Mouse (Mus musculus): ENCODE data around the gene Zfp747.
A peak's percentile ranks its signal among the peaks of the same experiment; 100 is the strongest.
"Not testable (repeated sequence)": the region's sequence is repeated elsewhere in the genome, so short reads cannot be mapped to it uniquely, and the experiment has no call there.

Gene Zfp747

DNA sequence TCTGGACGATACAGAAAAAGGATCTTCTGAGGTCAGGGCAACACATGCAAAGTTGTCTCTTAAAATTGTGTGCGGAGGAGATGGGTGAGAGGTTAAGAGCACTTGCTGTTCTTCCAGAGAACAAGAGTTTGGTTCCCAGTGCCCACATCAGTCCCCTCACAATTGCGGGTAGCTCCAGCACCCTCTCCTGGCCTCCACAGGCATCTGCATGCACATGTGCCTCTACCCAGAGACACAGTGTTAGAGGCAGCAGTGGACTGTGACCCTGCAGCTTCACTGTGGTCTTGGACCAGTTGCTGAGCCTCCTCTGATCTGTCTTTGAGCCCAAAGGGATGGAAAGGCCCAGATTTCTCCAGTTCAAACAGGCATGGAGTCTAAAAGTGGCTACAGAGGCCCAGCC, 4.0 kb downstream of the Zfp747 start:
- DNase-seq (ENCODE audit: low read depth, low spot score): not testable (repeated sequence)

DNA sequence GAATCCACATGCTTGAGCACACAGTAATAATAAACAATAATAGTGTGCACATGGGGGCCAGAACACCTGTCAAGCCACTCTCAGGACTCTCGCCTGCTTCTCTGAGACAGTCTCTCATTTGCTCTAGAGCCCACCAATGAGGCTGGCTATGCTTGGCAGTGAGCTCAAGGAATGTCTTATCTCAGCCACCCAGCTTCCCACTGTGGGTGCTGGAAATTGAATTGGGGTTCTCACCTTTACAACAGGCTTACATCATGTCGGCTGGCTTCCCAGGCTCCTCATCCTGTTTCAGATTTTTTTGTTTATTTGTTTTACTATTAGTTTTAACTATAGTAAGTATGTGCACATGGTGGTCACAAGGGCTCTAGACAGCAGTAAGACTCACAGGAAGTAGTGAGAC, 4.6 kb downstream of the Zfp747 start:
- DNase-seq (ENCODE audit: low read depth, low spot score): no peak

DNA sequence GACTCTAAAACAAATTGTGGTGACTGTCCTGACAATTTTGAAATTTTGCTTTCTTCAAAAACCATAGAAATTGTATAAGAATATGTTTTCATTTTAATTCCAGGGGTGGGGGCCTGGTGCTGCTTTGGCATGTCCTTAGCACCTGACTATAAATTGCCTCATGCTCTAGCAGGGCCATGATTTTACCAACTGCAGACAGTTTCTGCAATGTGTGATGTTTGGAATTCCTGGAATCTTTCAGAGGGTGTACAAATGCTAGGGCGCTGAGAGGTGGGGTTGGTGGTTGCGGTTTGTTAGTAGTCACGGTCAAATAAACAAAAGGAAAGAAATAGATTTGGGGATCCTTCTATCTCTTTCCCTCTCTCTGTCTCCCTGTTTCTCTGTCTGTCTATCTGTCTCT, 9.6 kb downstream of the Zfp747 start:
- DNase-seq (ENCODE audit: low read depth, low spot score): no peak

DNA sequence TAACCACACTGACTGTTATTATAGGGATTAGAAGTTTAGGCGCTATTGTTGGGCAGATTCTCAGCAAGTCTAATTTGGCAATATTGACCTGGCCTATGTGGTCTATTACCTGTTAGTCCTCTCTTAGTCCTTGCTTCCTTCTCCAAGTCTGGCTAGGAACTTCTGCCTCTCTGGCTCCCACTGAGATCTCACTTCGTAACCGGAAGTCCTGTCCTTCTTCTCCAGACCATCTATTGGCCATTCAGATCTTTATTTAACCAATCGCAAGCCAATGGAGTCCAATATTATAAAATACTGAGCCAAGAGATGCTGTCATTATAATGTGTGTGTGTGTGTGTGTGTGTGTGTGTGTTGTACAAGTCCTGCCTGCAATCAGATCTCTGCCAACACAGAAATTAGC, 11.7 kb downstream of the Zfp747 start:
- DNase-seq (ENCODE audit: low read depth, low spot score): peak; percentile 83

DNA sequence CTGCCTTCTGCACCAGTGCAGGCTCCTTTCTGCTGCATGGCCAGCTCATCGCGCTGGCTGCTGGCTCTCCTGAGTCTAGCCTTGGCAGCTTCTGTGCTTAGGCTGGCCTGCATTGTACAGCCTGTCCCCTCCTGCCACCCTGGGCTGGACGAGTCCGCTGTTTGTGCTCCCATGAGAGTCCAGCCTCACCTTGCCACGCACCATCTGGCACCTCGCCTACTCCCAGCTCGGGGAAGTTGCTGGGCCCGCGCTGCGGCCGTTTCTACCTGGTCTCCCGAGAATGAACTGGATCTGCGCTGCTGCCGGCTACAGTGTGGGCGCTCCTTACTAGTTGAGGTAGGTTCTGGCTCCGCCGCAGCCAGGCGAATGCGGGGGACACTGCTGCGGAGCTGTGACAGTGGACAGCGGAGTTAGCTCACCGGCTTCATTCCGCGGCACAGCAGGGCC, 12.4 kb downstream of the Zfp747 start:
- DNase-seq (ENCODE audit: low read depth, low spot score): peak; percentile 86

DNA sequence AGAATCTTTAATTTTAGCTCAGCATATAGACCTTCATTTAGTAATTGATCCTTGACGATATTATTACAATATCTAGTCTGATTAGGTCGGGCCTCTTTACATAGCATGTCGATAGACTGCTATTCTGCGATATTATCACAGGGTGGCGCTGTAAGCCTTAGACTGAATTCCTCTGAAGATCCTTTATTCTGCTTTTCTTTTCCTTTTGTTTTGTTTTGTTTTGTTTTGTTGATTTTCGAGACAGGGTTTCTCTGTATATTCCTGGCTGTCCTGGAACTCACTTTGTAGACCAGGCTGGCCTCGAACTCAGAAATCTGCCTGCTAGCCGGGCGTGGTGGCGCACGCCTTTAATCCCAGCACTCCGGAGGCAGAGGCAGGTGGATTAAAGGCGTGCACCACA, 13.4 kb downstream of the Zfp747 start:
- peak; percentile 86 for DNase-seq (ENCODE audit: low read depth, low spot score)

DNA sequence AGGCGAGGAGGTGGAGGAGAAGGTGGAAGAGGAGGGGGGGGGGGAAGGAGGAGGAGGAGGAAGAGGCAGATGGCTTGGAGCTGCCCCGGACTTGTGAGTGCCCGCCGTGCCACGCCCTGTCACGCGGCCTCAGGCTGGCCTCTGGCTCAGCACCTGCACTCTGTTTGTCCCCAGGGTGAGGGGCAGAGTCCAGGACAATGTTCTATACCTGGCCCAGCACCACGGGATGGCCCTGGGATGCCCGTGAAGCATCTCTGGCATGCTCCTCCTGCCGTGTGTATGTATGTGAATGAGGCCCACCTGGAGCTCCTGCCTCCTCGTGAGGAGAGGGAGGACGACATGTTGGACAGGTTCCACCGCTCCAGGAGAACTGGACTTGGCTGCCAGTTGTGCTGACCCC, 14.4 kb downstream of the Zfp747 start:
- no peak for DNase-seq (ENCODE audit: low read depth, low spot score)

DNA sequence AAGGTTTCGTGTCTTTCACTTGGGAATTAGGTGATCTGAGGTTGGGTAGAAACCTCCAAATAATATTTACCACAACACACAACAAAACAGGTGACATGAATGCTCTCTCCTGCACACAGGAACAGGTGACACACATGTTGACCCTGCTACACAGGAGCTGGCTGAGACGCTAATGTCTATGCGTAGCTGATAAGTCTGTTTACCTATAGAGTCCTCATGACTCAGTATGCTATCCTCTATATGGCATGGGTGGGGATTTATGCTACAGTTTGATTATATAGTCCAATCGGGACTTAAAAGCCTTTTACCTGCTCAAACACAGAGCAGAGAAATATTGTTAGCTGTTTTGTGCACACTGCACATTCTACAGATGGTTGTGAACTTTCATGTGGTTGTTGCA, 15.6 kb downstream of the Zfp747 start:
- no peak for DNase-seq (ENCODE audit: low read depth, low spot score)

DNA sequence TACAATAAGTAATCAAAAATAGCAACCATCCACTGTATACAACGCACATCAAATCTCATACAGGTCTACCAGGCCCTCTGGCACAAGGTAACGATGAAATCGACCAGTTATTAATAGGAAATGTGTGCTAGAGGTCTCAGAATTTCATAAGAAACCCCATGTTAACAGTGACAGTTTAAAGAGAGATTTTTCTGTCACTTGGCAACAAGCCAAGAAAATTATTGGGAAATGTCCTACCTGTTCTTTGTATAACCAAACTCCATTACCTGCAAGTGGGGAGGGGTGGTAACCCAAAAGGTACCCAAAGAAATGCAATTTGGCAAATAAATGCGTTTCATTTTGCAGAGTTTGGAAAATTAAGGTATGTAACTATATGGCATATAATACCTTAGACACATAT, 17.4 kb downstream of the Zfp747 start:
- DNase-seq (ENCODE audit: low read depth, low spot score): no peak

DNA sequence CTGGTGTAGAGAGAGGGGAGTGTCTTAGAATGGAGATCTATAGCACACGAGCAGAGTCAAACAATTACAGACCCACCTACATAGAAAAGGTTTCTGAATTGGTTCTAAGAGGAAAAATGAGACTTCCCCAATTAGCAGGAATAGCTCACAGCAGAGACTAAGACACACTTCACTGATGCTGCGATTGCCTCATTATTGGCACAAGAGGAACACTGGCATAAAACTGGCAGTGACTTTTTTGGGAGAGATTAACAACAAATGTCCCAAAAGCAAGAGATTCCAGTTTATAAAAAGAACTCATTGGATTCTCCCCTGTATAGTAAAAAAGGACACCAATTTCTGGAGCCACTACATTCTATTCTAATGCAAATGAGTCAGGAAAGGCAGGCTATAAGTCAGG, 18.0 kb downstream of the Zfp747 start:
- DNase-seq (ENCODE audit: low read depth, low spot score): no peak

DNA sequence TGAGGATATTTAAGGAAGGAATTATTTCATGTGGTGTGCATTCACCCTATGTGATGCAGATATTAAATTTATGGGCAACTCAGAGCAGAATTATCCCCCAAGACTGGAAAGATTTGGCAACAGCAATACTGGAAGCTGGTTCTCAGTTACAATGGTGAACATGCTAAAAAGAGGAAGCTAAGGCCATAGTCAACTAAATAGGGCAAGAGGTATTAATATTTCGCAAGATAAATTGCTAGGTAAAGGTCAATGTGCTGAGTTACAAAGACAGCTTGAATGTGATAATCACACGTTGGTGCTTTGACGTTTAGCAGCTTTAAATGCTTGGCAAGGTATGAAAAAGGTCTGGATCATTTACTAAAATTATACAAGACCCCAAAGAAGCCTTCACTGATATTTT, 20.1 kb downstream of the Zfp747 start:
- no peak for DNase-seq (ENCODE audit: low read depth, low spot score)

DNA sequence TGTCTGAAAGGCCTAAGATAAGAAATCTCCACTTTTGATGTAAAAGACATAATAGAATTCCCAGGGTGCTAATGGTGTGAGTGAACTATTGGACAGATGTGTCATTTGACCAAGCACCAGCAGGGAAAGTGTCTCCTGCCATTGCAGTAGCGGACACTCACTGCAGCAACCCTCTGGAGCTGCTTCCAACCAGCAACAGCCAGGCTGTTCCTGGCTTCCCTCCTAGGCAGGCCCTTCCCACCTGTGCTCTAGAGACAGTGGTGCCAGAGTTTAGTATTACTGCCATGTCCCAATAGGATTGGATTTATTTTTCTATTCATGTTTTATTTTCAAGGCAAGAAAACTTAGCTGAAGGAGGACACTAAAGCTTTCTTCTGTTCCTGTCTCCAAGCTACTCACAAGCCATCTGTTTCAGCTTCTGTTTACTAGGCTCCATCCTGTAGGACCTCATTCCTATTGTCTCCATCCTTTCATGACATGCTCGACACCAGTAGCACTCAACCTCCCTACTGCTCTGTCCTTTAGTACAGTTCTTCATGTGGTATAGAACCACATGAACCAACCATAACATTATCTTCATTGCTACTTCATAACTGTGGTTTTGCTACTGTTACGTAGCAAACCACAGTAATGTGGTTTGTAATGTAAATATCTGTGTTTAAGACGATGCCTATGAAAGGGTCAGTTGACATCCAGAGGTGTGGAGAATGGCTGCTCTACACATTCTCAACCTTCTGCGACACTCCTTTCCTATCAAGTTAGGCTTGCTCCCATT, 24.4 kb downstream of the Zfp747 start:
- no peak for DNase-seq (ENCODE audit: low read depth, low spot score)

DNA sequence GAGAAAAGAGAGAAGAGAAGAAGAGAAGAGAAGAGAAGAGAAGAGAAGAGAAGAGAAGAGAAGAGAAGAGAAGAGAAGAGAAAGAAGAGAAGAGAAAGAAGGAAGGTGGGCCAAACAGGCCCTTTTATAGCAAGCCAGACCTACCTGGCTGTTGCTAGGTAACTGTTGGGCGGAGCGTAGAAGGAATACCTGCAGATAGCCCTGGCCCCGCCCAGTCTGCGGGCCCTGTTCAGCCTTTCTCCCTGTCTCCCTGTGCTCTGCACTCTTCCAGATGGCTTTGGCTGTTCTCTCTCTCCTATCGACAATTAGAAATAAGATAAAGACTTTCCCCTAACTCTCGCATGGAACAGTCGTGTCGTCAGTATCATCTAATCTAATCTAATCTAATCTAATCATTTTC, 29.2 kb downstream of the Zfp747 start:
- no peak for DNase-seq (ENCODE audit: low read depth, low spot score)

DNA sequence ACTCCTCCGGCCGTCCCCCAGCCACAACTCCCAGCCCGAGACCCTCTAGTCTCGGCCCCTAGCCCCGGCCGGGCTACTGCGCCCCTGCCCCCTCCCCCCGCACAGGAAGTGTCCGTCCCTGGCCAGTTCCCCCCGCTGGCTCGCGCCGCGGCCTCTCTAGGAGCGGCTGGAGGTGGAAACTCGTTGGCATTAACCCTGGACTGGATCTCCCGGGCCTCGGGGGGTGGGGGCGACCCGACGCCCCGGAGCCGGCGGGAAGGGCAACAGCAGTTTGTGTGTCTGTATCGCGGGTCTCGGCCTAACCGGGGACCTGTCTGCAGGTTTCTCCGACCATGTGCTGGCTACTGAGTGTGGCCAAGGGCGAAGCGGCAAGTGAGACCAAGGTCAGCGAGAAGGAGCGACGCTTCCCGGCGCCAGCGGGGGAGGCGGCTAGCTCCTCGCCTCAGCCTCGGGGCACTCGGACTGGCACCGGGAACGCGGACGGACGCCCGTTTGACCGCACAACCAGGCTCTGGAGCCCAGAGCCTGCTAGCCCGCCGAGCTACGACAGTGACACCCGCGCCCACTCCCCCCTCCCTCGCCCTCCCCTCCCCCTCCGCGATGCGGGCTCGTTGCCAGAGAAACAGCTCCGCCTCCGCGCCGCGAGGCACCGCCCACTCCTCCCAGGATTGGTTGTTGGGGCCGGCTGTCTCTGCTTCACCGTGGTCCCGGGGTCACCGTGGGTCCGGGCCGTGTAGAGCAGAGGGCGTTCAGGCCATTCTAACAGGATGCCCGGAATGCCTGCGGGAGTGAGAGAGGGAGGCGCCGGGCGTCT, 30.1 kb downstream of the Zfp747 start, which contains the start of gene Zfp768:
Gene Zfp768 (minus strand): TSS at position 78 of the 814 bp plus-strand sequence.
- peak; percentile 95 for DNase-seq (ENCODE audit: low read depth, low spot score)

DNA sequence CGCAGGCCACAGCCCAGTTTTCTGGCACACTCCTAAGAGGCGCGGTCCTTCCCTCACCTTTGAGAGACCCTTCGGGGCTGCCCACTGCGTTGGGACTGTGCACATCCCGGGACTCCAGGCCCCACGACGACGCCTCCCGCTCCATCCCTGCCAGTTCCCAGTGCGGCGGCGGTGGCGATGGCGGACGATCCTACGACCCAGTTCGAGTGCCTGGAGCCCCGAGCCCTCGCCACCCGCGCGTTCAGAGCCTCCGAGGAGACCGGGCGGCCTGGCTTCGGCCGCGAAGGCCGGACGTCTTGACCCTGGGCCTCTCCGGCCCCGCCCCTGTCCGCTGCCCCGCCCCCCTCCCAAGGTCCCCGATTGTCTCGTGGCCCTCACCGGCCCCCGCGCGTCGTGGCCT, 30.8 kb downstream of the Zfp747 start:
- no peak for DNase-seq (ENCODE audit: low read depth, low spot score)

DNA sequence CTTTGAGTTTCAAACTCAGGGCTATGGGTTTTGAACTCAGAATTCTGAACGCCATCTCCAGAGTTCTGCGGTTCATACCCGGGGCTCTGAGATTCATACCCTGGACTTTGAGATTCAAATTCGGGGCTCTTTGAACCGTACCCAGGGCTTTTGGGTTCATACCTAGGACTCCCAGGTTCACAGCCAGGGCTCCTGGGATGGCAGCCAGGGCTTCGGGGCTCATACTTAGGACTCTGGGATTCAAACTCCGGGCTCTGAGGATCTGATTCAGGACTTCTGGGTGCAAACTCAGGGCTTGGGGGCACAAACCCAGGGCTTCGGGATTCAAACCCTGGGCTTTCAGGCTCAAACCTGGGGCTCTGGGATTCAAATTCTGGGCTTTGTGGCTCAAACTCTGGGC, 31.5 kb downstream of the Zfp747 start:
- DNase-seq (ENCODE audit: low read depth, low spot score): no peak

DNA sequence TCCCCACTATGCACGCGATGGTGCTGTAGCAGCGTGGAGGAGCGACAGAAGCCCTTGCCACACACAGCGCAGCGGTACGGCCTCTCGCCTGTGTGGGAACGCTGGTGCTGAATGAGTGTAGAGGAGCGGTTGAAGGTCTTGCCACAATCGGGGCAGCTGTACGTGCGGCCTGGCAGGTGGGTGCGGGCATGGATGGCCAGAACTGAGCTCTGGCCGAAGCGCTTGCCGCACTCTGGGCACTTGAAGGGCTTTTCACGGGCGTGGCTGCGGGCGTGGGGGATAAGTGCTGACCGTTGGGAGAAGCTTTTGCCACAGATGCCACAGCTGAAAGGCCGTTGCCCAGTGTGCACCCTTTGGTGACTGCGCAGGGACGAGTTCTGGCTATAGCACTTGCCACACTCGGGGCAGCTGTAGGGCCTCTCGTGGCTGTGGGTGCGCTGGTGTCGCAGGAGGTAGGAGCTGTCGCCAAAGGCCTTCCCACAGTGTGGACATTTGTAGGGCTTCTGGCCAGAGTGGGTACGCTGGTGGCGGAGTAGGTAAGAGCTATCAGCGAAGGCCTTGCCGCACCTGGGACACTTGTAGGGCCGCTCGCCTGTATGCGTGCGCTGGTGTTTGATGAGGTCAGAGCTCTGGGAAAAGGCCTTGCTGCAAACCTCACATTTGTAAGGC, 32.4 kb downstream of the Zfp747 start:
- no peak for DNase-seq (ENCODE audit: low read depth, low spot score)

DNA sequence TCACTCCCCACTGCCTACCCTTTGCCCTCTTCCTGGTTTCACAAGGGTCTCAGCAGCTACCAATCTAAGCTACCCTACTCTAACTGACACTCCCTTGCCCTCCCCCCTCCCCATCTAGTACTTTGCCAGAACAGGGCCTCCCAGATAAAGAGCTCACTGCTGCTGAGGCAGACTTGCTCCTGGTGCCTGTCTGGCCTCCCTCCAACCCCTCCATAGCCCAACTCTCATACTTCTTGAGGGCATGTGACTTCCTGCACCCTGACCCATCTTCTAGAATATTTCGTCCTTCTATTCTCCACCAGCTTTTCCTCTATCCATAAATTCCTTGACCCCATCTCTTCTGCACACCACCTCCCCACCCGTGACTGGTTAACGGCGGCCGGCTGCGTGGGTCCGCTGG, 33.0 kb downstream of the Zfp747 start:
- DNase-seq (ENCODE audit: low read depth, low spot score): no peak

DNA sequence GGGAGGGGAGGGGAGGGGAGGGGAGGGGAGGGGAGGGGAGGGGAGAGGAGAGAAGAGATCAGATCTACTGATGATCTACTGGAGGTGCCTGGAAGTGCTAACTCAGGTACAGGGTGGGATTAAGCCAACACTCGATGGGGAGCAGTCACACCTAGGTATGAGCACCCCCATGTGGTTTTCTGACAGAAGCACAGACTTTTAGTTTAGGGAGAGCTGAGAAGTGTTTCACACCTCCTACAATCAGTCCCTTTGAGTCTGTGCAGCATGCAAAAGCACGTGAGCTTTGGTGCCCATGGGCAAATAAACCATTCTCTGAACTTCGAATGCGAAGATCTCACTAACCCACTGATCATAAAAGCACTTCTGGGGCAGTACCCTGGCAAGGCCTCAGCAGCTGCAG, 33.5 kb downstream of the Zfp747 start:
- peak; percentile 69 for DNase-seq (ENCODE audit: low read depth, low spot score)

DNA sequence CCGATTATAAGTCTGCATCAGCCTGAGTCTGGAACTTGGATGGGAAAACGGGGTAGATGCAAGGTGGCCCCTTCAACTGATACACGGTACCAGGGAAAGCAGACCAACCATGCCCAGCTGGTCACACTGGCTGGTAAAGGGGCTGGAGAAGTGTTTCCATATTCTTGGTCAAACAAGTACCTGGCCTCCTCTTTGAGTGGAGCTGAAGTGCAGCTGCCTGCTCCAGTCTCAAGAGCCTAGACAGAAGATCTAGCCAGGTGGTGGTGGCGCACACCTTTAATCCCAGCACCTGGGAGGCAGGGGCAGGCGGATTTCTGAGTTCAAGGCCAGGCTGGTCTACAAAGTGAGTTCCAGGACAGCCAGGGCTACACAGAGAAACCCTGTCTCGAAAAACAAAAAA, 34.0 kb downstream of the Zfp747 start:
- not testable (repeated sequence) for DNase-seq (ENCODE audit: low read depth, low spot score)

DNA sequence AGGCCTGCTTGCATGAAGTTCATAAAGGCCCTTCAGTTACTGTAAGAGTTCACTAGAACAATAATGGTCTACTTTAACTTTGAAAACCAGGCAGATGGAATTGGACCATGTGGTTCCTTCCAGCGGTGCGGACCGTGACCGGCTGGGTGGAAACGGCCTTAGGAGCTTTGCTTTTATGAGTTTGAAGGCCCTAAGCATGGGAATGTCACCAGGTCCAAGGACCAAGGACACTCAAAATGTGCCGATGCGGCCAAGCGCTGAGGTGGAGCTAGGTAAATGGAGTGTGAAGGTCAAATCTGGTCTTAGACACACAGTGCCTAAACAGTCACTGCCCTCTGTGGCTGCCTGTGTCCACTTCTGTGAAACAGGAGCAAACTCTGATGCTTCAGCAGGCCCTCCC, 34.5 kb downstream of the Zfp747 start:
- DNase-seq (ENCODE audit: low read depth, low spot score): no peak

DNA sequence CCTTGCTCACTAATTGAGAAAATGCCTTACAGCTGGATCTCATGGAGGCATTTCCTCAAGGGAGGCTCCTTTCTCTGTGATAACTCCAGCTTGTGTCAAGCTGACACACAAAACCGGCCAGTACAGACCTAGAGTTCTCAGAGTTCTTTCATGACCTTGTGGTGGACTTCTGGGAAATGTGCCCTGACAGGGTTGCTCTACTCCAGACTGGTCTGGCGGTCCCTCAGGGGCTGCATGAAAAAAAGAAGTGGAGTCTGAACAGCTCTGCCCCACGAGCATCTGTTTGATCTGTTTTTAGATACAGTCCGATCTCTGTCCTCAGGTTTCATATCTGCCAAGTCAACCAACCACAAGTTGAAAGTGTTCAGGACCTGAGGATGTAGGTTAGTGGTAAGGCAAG, 38.2 kb downstream of the Zfp747 start:
- no peak for DNase-seq (ENCODE audit: low read depth, low spot score)
